Mouse (Mus musculus): Measurements from ENCODE around the gene Gfpt2. TPM values are rescaled to one million over a fixed set of nuclear protein-coding genes. Genes with fewer than 3 reads are reported as not detected.

Gene Gfpt2
- total and polyA plus RNA-seq, 2 experiments from 2014 or later = 3.9 to 6.0 TPM

- no peak for TF ChIP-seq CTCF (IDR thresholded peaks at IDR 0.05)
- Histone ChIP-seq H3K36me3 (ENCODE audit: insufficient read depth, low read length) (no peaks in the 10 kb centered on the region), H3K4me3 (ENCODE audit: low read depth, low read length) (no peak overlapping the region), H3K4me1 (ENCODE audit: insufficient read depth, low read length) (peaks cover 3% of the 10 kb centered on the region), H3K4me2 (ENCODE audit: low read depth, low read length, poor library complexity, severe bottlenecking) (no peak overlapping the region), H3K27me3 (ENCODE audit: insufficient read depth, low read length) (no peaks in the 10 kb centered on the region), H3K9ac (replicated peaks; ENCODE audit: low read length, poor library complexity, severe bottlenecking) (no peak overlapping the region), H3K27ac (ENCODE audit: low read depth, low read length) (no peak overlapping the region), H3K9me3 (ENCODE audit: low read length) (no peaks in the 10 kb centered on the region)
- no peak for DNase-seq (ENCODE audit: low spot score)
- WGBS = 67% methylated on average over 1 of the region's 1 CpGs
- ATAC-seq (ENCODE audit: low FRiP score) = no peak
Observed at GRCm38 (mm10) chr11:49840666-49841065, 46.7 kb downstream of the Gfpt2 start.

DNA sequence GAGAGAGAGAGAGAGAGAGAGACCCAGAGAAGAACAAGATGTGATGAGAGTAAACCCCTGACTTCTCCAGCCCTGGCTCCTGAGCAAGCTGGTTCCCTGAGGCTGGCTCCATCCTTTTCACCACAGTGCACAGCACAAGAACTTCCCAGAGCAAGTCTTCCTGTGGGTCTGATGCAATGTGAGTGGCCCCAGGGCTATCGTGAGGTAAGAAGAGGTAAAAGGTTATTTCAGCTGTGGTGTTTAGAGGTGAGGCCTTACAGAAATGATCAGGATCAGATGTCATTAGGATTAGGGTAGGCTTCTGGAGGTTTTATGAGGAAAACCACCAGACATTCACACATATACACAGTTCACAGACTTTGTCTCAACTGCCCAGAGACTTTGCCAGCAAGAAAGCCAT is 47.9 kb downstream of the Gfpt2 start:
- Histone ChIP-seq H3K4me3 (ENCODE audit: low read depth, low read length) (no peak overlapping the region), H3K9me3 (ENCODE audit: low read length) (no peaks in the 10 kb centered on the region), H3K9ac (replicated peaks; ENCODE audit: low read length, poor library complexity, severe bottlenecking) (no peak overlapping the region), H3K27me3 (ENCODE audit: insufficient read depth, low read length) (no peaks in the 10 kb centered on the region), H3K36me3 (ENCODE audit: insufficient read depth, low read length) (no peaks in the 10 kb centered on the region), H3K4me2 (ENCODE audit: low read depth, low read length, poor library complexity, severe bottlenecking) (no peak overlapping the region), H3K4me1 (ENCODE audit: insufficient read depth, low read length) (peaks cover 3% of the 10 kb centered on the region), H3K27ac (ENCODE audit: low read depth, low read length) (no peak overlapping the region)
- no peak for TF ChIP-seq CTCF (IDR thresholded peaks at IDR 0.05)
- DNase-seq (ENCODE audit: low spot score) = no peak
- WGBS = 81% methylated on average over 1 of the region's 1 CpGs
- ATAC-seq (ENCODE audit: low FRiP score) = no peak

- H3K4me2 ChIP-seq (ENCODE audit: low read depth, low read length, poor library complexity, severe bottlenecking) = no peak overlapping the region
- WGBS = 59% methylated on average over 3 of the region's 3 CpGs
- no peaks in the 10 kb centered on the region for H3K36me3 ChIP-seq (ENCODE audit: insufficient read depth, low read length)
- no peak for TF ChIP-seq CTCF (IDR thresholded peaks at IDR 0.05)
- H3K9ac ChIP-seq (replicated peaks; ENCODE audit: low read length, poor library complexity, severe bottlenecking) = no peak overlapping the region
- no peak overlapping the region for H3K4me3 ChIP-seq (ENCODE audit: low read depth, low read length)
- H3K27ac ChIP-seq (ENCODE audit: low read depth, low read length) = no peak overlapping the region
- H3K9me3 ChIP-seq (ENCODE audit: low read length) = no peaks in the 10 kb centered on the region
- H3K4me1 ChIP-seq (ENCODE audit: insufficient read depth, low read length) = peaks cover 3% of the 10 kb centered on the region
- no peaks in the 10 kb centered on the region for H3K27me3 ChIP-seq (ENCODE audit: insufficient read depth, low read length)
- ATAC-seq (ENCODE audit: low FRiP score) = no peak
- no peak for DNase-seq (ENCODE audit: low spot score)
Observed at GRCm38 (mm10) chr11:49842718-49843117, 48.7 kb downstream of the Gfpt2 start.

GRCm38 (mm10) chr11:49844311-49844710 is 50.3 kb downstream of the Gfpt2 start:
- WGBS = 91% methylated on average over 10 of the region's 10 CpGs
- TF ChIP-seq CTCF (IDR thresholded peaks at IDR 0.05) = no peak

DNA sequence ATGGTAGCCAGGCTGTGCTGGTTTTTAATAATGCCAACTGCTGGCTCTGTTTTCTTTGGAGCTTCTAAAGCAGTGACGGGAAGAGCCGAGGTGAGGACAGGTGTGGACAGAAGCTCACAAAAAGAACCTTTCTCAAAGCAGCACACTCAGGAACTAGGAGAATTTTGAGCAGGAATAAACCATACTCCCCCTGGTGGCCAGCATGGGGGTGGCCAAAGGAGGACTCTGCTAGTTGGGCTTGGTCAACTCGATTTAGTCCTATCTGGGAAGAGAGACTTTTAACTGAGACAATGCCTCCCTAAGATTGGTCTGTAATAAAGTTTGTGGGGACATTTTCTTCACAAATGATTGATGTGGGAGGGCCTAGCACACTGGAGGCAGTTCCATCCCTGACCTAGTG is 51.0 kb downstream of the Gfpt2 start:
- no peak overlapping the region for H3K4me3 ChIP-seq (ENCODE audit: low read depth, low read length)
- peaks cover 14% of the 10 kb centered on the region for H3K4me1 ChIP-seq (ENCODE audit: insufficient read depth, low read length)
- H3K27me3 ChIP-seq (ENCODE audit: insufficient read depth, low read length) = no peaks in the 10 kb centered on the region
- no peak overlapping the region for H3K27ac ChIP-seq (ENCODE audit: low read depth, low read length)
- H3K4me2 ChIP-seq (ENCODE audit: low read depth, low read length, poor library complexity, severe bottlenecking) = peak overlapping the region; percentile 88; the same call in 1 of the 2 replicates
- peak; percentile 80 for TF ChIP-seq CTCF (IDR thresholded peaks at IDR 0.05)
- no peaks in the 10 kb centered on the region for H3K36me3 ChIP-seq (ENCODE audit: insufficient read depth, low read length)
- DNase-seq (ENCODE audit: low spot score) = peak; percentile 64
- 41% methylated on average over 3 of the region's 3 CpGs for WGBS
- H3K9ac ChIP-seq (replicated peaks; ENCODE audit: low read length, poor library complexity, severe bottlenecking) = no peak overlapping the region
- no peak for ATAC-seq (ENCODE audit: low FRiP score)
- no peaks in the 10 kb centered on the region for H3K9me3 ChIP-seq (ENCODE audit: low read length)

More at GRCm38 (mm10) chr11:49844311-49844710, 50.3 kb downstream of the Gfpt2 start:
- H3K4me1 ChIP-seq (ENCODE audit: insufficient read depth, low read length) = peaks cover 14% of the 10 kb centered on the region
- H3K36me3 ChIP-seq (ENCODE audit: insufficient read depth, low read length) = no peaks in the 10 kb centered on the region
- DNase-seq (ENCODE audit: low spot score) (no peak), ATAC-seq (ENCODE audit: low FRiP score) (no peak)
- no peak overlapping the region for H3K4me2 ChIP-seq (ENCODE audit: low read depth, low read length, poor library complexity, severe bottlenecking)
- H3K4me3 ChIP-seq (ENCODE audit: low read depth, low read length) = no peak overlapping the region
- H3K27ac ChIP-seq (ENCODE audit: low read depth, low read length) = no peak overlapping the region
- no peaks in the 10 kb centered on the region for H3K9me3 ChIP-seq (ENCODE audit: low read length)
- H3K9ac ChIP-seq (replicated peaks; ENCODE audit: low read length, poor library complexity, severe bottlenecking) = no peak overlapping the region
- no peaks in the 10 kb centered on the region for H3K27me3 ChIP-seq (ENCODE audit: insufficient read depth, low read length)

- Histone ChIP-seq H3K27ac (ENCODE audit: low read depth, low read length) (peak overlapping the region; percentile 80), H3K9ac (replicated peaks; ENCODE audit: low read length, poor library complexity, severe bottlenecking) (peak overlapping the region; percentile 66), H3K4me3 (ENCODE audit: low read depth, low read length) (peak overlapping the region; percentile 98), H3K9me3 (ENCODE audit: low read length) (no peaks in the 10 kb centered on the region), H3K4me1 (ENCODE audit: insufficient read depth, low read length) (peaks cover 14% of the 10 kb centered on the region), H3K36me3 (ENCODE audit: insufficient read depth, low read length) (no peaks in the 10 kb centered on the region), H3K4me2 (ENCODE audit: low read depth, low read length, poor library complexity, severe bottlenecking) (peak overlapping the region; percentile 88), H3K27me3 (ENCODE audit: insufficient read depth, low read length) (no peaks in the 10 kb centered on the region)
- 0 out of 2 replicates have a peak, but pooled peaks have one; percentile 1 for ATAC-seq (ENCODE audit: low FRiP score)
- 30% methylated on average over 11 of the region's 11 CpGs for WGBS
- no peak for TF ChIP-seq CTCF (IDR thresholded peaks at IDR 0.05)
- DNase-seq (ENCODE audit: low spot score) = no peak
Observed at GRCm38 (mm10) chr11:49845958-49846357, 52.0 kb downstream of the Gfpt2 start.

Measured in midbrain, postnatal 0 days (tissue).